Mouse (Mus musculus) layer of hippocampus, postnatal 14 days (tissue): ENCODE measurements at regions not wholly inside any gene's neighbourhood (a gene's known extent, or its start where the extent isn't known, plus 50 kb on each side); places are given as distances from the start of the nearest gene placed in this dataset.
A peak's percentile ranks its signal among the peaks of the same experiment; 100 is the strongest.
"Not testable (repeated sequence)": the region's sequence is repeated elsewhere in the genome, so short reads cannot be mapped to it uniquely, and the experiment has no call there.

ENCODE experiments used
- DNase-seq, 2 experiments: peaks; one replicate each; pipeline ENCODE4 v3.0.0; 2021 to 2022; ENCODE audit warnings: low spot score in 2 of 2, mixed read lengths in 1 of 2

DNA sequence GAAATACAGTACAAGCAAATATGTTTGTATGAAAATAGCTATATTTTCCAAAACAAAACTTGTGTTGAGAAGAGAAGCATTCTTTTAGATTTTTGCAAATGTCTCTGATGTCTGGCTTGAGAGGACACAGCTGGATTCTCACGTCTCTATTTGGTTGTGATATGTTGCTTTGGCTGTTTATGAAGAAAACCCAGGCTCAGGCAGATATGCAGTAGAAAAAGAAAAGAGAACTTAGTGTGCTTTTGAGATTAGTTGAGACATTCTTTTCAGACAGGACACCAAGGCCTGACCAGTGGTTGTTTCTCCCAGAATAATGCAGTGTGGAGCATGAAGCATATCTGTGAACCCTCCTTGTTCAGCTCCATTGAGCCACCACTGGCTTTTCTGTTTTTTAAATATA, 178.8 kb upstream of the Mamld1 start:
- no peak for DNase-seq

DNA sequence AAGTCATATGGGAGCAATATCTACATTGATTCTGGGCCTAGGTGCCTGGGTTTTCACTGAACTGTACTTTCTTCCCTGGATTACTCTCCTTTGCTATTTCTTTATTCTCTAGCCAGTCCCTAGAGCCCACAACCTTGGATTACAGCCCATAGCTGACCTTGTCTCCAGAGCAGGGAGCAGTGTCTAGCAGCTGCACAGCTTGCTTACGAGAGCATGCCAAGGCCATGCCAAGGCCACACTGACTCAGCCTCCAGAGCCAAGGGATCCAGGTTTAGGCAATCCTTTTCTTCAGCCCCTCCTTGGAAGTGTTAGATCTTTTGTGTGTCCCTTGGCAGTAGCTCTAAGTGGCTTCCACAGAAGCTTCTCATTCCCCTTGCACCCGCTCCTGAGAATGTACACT, 168.7 kb upstream of the Mamld1 start:
- no peak for DNase-seq

DNA sequence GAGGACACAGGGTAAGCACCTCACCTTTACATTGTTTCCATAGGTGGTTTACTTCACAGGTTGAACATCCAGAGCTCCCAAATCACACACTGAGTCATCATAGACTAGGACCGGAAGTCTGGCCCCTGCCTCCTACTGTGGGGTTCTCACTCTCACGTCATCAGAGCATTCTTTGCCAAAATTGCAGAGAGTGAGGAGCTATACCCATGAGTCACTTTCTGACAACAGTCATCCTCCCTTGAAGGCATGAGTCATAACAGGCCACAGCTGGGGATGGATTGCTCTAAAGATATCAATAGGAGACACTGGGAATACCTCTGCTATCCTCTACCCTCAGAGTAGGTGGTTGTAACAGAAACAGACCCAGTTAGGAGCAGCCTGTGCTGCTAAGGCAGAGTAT, 166.6 kb upstream of the Mamld1 start:
- DNase-seq: no peak

DNA sequence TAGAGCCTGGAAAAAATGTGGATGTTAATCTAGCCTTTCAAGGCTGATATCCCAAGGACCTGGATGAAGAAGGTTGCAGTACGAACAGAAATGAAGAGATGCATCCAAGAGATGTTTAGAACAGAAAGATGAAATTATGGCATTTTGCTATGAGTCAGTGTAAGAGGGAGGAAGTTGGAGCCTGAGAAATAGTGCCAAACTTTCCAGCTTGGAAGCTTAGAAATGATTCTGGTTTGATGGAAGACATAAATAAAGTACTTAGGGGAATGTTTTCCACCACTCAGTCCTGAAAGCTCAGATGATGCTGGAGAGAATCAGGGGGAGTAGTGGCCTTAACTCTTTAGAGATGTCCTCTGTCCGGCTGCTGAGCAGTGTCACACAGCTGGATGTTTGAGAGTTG, 155.5 kb upstream of the Mamld1 start:
- DNase-seq: no peak

DNA sequence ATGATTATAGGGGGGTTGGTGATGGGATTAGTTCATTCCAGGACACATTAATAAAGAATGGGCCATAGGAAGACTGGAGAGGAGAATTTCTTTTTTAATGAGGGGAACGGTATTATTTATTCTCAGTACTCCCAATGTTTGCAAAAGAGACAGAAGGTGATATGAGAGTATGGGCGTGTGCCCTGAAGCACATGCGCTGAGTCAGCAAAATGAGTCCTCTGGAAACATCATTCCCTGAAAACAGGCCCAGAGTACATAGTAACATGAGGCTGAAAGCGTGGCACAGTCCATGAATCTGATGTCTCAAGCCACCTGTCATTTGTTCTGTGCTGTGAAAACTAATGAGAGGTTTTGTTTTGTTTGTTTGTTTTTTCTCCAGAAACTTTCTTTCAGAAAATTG, 154.5 kb upstream of the Mamld1 start:
- DNase-seq: peak in 1 of 2 experiments; percentile 28

DNA sequence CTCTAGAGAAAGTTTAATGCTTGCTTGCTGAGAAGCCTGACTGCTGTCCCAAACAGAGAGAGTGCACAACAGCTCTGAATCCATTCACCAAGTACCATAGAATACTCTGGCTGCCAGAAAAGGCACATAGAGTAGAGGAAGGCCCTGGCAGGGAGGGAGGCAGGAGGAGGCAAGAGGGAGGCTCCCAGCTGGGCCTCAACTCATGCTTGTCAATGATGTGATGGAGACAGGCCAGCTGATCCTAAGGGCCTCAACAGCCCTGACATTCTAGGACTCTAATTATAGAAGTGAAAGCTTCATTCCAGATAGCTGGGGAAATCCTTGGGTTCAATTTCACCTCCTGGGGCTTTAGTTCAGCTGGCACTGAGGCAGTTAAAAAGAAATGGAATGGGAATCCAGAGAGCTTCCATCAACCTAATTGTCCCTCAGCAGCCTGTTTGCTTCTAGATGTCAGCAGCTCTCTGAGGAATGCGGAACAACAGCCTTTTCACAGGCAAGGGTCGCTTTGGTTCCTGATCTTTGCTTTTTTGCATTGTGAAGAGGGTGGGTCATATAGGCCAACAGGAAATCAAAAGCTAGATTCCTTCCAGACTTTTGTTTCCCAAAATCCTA, 152.8 kb upstream of the Mamld1 start:
- no peak for DNase-seq

DNA sequence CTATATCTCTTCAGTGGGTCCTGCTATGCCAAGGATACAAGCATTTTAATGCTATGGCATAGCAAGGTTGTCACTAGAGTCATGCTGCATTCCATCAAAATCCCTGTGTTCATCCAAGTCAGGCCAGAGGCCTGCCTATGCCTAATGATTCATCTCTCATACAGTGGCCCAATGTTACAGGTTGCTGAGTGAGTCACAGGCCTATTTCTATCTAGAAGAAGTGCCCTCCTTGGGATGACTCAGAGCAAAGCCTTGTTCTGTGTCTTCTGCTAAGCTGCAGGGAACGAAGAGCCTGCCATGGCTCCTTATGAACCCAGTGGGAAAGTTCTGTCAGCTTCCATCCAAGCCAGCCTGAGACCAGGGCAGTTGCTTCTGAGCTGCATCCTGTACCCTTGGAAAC, 151.2 kb upstream of the Mamld1 start:
- not testable (repeated sequence) for DNase-seq

DNA sequence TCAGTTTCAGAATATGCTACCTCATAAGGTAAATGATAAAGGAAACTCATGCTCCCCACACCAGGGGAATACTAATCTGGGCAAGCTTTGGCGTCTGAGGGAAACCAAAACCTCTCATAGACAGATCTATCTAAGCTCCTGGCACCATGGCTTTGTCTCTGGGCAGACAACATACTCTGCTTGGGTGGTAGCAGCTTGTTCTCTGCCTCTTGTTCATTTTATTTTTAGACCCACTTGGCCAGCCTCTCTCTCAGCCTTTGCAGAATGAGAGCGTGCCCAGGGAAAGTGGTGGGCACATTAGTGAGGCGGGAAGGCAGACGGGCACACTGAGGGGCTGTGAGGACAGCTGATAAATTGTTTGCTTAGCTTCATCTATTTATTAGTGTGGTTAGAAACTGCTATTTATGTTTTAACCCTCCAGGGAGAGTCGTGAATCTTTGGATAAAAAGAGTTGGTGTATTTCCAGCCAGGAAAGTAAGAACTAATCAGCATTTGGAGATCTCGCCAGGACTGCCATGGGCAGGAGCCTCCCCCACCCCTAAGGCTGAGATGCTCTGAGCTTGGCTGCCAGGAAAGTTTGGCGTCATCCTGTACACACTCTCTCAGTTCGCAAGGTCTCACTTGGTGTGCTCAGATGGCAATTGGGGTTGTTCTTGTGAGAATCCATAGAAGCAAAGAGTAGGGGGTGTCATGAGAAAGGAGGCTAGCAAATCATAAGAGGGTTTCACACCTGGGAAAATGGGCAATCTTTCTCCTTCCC, 150.2 kb upstream of the Mamld1 start:
- DNase-seq: peak; percentile 20 to 70

DNA sequence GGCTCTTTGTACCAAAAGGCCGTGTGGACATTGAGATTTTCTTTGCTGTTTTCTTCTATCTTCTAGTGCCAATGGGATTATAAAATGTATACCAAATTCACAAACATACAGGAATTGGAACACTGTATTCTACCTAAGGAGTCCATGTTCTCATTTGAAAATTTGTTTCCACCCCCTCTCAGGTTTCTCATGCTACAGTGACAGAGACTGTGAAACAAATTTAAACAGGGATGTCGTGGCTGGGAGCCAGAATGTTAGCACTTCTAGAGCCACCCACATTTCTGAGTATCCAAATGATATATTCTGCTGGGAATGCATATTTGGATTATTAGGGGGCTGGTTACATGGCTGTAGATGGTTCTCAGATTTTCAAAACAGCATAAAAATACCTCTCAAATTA, 124.4 kb upstream of the Mamld1 start:
- no peak for DNase-seq

DNA sequence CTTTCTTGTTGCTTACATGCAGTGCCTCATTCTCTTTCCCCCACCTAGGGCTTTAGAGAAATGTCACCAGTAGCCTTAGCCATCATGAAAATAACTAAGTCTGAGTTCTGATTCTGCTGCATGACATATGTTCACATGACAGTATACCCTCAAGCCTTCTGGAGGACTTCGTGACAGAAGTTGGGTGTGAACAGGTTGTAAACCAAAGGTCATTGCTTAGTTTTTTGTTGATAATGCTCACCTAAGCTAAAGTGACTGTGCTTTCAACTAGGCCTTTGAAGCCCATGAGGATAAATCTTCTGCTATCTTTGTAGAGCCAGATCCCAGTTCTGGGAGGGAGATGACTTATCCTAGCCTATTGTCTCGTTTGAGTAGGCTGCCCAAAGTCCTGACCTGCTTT, 118.1 kb upstream of the Mamld1 start:
- DNase-seq: no peak

DNA sequence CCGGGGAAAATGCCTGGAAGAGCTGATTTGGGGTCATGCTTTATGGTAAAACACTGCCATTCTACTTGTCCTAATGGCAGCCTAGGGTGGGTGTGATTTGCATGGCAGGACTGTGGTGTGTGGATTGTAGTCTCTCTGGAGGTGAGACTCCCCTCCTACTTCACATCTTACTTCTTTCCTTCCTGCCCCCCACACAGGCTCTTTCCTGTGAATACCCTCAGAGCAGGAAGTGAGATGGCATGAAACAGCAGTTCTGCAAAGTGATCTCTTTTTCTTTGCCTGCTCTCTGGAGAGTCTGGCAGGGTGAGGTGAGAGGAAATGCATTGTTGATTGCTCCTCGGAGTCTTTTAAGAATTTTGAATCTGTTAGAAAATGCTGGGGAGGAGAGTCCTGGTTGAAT, 104.7 kb upstream of the Mamld1 start:
- DNase-seq: no peak

DNA sequence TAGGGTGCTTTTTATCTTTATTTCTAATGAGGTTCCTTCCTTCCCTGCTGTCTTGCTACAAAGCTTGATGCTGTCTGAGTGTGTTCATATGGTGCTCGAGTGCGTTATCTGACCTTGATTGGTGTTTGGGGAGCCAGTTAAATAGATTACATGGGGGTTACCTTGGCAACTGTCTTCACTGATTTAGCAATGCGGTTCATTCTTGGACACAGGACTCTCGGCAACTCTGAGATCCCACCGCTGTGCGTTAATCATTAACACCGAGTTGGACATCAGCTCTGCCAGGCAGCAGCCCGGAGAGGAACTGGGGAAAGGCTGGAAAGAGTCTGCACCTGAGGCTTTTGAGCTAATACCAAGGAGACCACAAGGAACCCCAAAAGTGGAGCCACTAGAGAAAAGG, 104.0 kb upstream of the Mamld1 start:
- DNase-seq: no peak

DNA sequence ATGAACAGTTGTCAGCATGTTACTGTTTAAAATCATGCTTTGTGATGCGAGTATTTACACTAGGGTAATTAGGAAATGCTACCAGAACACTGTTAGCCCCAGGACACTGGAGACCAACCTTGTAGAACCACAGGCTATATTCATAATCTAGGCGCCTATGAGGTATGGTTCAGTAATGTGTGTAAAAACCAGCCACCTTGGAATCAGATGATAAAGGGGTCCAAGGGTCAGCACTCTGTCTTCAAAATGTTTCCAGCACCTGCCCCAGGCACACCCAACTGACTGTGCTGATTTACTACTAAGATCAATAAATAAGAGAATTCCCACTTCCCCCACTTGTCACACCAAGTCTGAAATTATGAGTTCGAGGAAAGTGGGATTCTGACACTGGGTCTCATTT, 100.8 kb upstream of the Mamld1 start:
- DNase-seq: no peak

DNA sequence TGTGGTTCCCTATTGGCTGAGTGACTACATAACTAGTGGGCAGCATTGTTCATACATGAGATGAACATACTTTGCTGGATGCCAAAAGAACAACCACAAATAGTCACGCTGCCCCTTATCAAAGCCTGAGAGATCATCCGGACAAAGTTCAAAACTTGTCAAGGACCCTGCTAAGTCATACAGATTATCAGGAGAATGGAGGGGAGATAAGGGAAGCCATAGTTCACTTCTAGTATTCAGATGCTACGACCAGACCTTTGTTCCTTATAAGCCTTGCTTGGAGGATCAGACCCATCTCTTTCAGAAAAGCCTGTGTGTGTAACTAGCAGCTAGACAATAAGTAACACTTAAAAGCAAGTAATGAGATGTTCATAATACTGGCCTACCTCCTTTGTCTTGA, 97.0 kb upstream of the Mamld1 start:
- DNase-seq: no peak
